Mouse (Mus musculus) heart, embryonic 10.5 days (tissue): Measurements from ENCODE around the gene Tspan11. TPM values are rescaled to one million over a fixed set of nuclear protein-coding genes. Genes with fewer than 3 reads are reported as not detected.

Experiments
- DNase-seq: peaks from one replicate; pipeline ENCODE4 v3.0.0-alpha.2; 2017; ENCODE audit warnings: low spot score
- H3K27ac ChIP-seq: fragments of 300-500 bp; sonication (generic); 2 replicates; pipeline ENCODE4 v1.5.1; 2016; ENCODE audit warnings: mild to moderate bottlenecking
- H3K27me3 ChIP-seq: fragments of 300-500 bp; sonication (generic); 2 replicates; pipeline ENCODE4 v1.6.1; 2016; ENCODE audit warnings: mild to moderate bottlenecking; ENCODE audit not compliant: poor library complexity, insufficient read depth, severe bottlenecking
- H3K36me3 ChIP-seq: fragments of 300-500 bp; sonication (generic); 2 replicates; pipeline ENCODE4 v1.6.1; 2016; ENCODE audit warnings: mild to moderate bottlenecking, moderate library complexity
- H3K4me1 ChIP-seq: fragments of 300-500 bp; sonication (generic); 2 replicates; pipeline ENCODE4 v1.6.1; 2016; ENCODE audit warnings: mild to moderate bottlenecking
- H3K4me3 ChIP-seq: fragments of 300-500 bp; sonication (generic); 2 replicates; pipeline ENCODE4 v1.5.1; 2016; ENCODE audit warnings: mild to moderate bottlenecking, moderate library complexity
- H3K9me3 ChIP-seq: fragments of 300-500 bp; sonication (generic); 2 replicates; pipeline ENCODE4 v1.6.1; 2016; ENCODE audit warnings: mild to moderate bottlenecking, moderate library complexity
- WGBS: fragments of 180-500 bp; shearing (Covaris S2); methylation state at CpG from one replicate; pipeline ENCODE4 v1.1.7; 2016; 5-methylcytosine and 5-hydroxymethylcytosine counted together
- polyA plus RNA-seq: library from polyadenylated mRNA; unstranded; fragments of >200 nt; fragmentation: Nextera tagmentation; extraction: Ambion mirVana; gene quantifications from 2 replicates; pipeline ENCODE4 v1.2.1, GENCODE M21; 2016

Tspan11 gene
- polyA plus RNA-seq, 1 experiment from 2014 or later, result 1.8 TPM

- 29% methylated on average over 6 of the region's 6 CpGs for WGBS
These were observed 6.2 kb downstream of the Tspan11 start for GRCm38 (mm10) chr6:127893611-127894010.

DNA sequence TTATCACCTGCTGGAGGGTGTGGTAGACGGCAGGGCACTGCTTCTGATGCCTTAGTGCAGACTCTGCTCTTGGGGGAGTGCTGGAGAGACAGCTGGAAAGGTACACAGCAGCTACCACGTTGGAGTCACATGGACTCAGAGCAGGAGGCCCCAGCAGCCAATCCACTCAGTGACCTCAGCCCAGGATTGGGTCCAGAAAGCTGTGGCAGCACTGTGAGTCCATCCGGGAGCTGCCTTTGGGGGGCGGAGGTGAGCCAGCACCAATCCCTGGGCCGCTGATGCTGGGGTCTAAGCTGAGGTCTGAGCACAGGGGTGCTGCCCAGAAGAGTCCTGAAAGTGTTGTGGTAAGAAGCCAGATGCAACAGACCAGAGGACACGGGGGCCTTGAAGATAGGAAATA is 7.6 kb downstream of the Tspan11 start:
- Histone ChIP-seq H3K27me3 (0 out of 2 replicates have a peak, but pooled peaks cover 3% of the 10 kb centered on the region), H3K36me3 (no peaks in the 10 kb centered on the region), H3K9me3 (no peaks in the 10 kb centered on the region), H3K4me1 (peaks cover 48% of the 10 kb centered on the region), H3K27ac (peak overlapping the region; percentile 71), H3K4me3 (no peak overlapping the region)
- DNase-seq, result no peak
- 26% methylated on average over 6 of the region's 6 CpGs for WGBS

More at GRCm38 (mm10) chr6:127893611-127894010, 6.2 kb downstream of the Tspan11 start:
- Histone ChIP-seq H3K27me3 (peaks cover 10% of the 10 kb centered on the region; the same call in 1 of the 2 replicates), H3K4me3 (no peak overlapping the region), H3K36me3 (no peaks in the 10 kb centered on the region), H3K4me1 (peaks cover 40% of the 10 kb centered on the region), H3K9me3 (no peaks in the 10 kb centered on the region), H3K27ac (peak overlapping the region; percentile 71; the same call in 1 of the 2 replicates)
- no peak for DNase-seq

DNA sequence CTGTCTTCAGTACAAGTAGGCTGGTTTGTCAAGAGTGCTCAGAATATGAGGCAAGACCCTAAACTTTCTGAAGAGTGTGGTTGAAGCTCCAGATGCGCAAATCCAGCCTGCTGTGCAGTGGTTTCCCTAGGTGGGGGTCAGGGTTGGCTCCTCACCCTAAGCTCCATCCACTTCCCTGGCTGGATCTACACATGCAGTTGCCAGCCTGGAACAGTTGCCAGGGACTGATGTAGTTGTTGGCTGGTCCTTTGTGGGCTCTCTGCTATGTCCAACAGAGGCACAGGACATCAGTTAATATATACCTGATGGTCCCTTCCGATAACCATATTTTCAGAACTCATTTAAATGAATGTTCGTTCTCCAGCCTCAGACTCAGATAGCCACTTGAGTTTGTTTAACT is 9.0 kb downstream of the Tspan11 start:
- no peaks in the 10 kb centered on the region for H3K36me3 ChIP-seq
- no peak overlapping the region for H3K27ac ChIP-seq
- no peak for DNase-seq
- WGBS, result 86% methylated on average over 3 of the region's 3 CpGs
- 0 out of 2 replicates have a peak, but pooled peaks cover 3% of the 10 kb centered on the region for H3K27me3 ChIP-seq
- peaks cover 50% of the 10 kb centered on the region for H3K4me1 ChIP-seq
- no peak overlapping the region for H3K4me3 ChIP-seq
- H3K9me3 ChIP-seq, result no peaks in the 10 kb centered on the region

DNA sequence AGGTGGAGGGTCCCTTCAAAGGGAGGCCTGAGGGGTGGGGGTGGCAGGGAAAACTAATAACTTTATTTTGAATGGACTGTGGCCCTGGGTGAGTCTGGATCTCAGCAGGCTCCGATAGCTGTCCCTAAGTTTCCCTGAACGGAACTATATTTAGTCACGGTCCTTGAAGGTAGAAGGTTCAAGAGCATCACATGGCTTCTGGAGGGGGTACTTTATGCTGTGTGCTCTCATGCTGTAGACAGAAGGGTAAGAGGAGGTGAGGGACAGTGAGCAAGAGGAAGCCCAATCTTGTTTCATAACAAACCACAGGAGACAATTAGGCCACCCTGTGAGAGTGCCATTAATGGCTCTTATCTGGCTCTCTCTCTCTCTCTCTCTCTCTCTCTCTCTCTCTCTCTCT is 10.0 kb downstream of the Tspan11 start:
- Histone ChIP-seq H3K9me3 (no peaks in the 10 kb centered on the region), H3K36me3 (no peaks in the 10 kb centered on the region), H3K4me3 (no peak overlapping the region), H3K27me3 (no peaks in the 10 kb centered on the region), H3K27ac (no peak overlapping the region), H3K4me1 (peaks cover 50% of the 10 kb centered on the region)
- DNase-seq, result no peak
- 51% methylated on average over 3 of the region's 3 CpGs for whole genome bisulfite sequencing

DNA sequence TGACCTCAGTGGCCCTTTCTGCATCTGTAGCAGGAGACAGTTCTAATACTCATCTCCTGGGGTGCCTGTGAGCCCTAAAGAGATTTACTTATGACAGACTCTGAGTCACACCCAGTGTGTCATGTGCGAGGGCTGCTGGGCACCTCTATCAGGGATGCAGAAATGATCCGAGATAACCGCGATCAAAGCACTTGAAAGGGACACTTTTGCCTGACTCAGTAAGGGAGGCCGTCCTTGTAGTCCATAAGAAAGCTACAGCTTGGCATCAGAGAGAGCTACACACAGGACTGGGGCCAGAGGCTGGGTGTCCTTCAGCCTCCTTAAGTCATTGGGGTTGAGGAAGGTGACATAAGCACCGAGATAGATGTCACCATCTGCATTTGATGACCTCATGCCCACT is 12.7 kb downstream of the Tspan11 start:
- WGBS, result 57% methylated on average over 6 of the region's 6 CpGs
- Histone ChIP-seq H3K27me3 (no peaks in the 10 kb centered on the region), H3K9me3 (no peaks in the 10 kb centered on the region), H3K27ac (no peak overlapping the region), H3K4me3 (no peak overlapping the region), H3K36me3 (no peaks in the 10 kb centered on the region), H3K4me1 (peaks cover 29% of the 10 kb centered on the region)
- no peak for DNase-seq

DNA sequence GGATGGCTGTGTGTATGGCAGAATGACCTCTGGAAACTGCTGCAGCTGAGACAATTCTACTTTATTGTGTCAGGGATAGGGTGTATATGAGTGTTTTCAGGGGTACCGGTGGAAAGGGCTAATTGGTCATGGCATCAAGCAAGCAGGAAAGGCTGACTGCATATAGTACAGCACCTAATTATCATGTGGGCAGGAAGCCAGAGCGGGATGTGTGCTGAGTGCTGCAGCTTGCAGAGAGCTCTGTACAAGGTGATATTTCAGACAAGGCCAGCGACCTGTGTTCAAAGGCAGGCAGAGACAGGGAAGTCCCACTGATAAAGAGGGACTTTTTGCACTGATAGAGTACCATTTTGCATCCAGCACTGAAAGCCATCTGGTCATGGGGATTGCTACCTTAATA is 13.9 kb downstream of the Tspan11 start:
- WGBS, result 74% methylated on average over 3 of the region's 3 CpGs
- no peak overlapping the region for H3K4me3 ChIP-seq
- DNase-seq, result no peak

GRCm38 (mm10) chr6:127901669-127902068 is 14.3 kb downstream of the Tspan11 start:
- WGBS, result 86% methylated on average over 5 of the region's 5 CpGs
- DNase-seq, result no peak
- no peaks in the 10 kb centered on the region for H3K9me3 ChIP-seq

More for the DNA sequence above, 13.9 kb downstream of the Tspan11 start:
- Histone ChIP-seq H3K36me3 (no peaks in the 10 kb centered on the region), H3K27ac (no peak overlapping the region), H3K4me1 (peaks cover 25% of the 10 kb centered on the region), H3K9me3 (no peaks in the 10 kb centered on the region), H3K27me3 (no peaks in the 10 kb centered on the region)

GRCm38 (mm10) chr6:127902559-127902958 is 15.2 kb downstream of the Tspan11 start:
- Histone ChIP-seq H3K9me3 (no peaks in the 10 kb centered on the region), H3K4me3 (no peak overlapping the region), H3K4me1 (peaks cover 13% of the 10 kb centered on the region; the same call in 1 of the 2 replicates), H3K27ac (no peak overlapping the region), H3K27me3 (no peaks in the 10 kb centered on the region), H3K36me3 (no peaks in the 10 kb centered on the region)
- WGBS, result 81% methylated on average over 8 of the region's 8 CpGs
- no peak for DNase-seq

More at GRCm38 (mm10) chr6:127901669-127902068, 14.3 kb downstream of the Tspan11 start:
- Histone ChIP-seq H3K4me1 (peaks cover 22% of the 10 kb centered on the region), H3K36me3 (no peaks in the 10 kb centered on the region), H3K27ac (no peak overlapping the region), H3K27me3 (no peaks in the 10 kb centered on the region), H3K4me3 (no peak overlapping the region)

- WGBS, result 81% methylated on average over 4 of the region's 4 CpGs
- no peaks in the 10 kb centered on the region for H3K36me3 ChIP-seq
- no peaks in the 10 kb centered on the region for H3K4me1 ChIP-seq
- no peaks in the 10 kb centered on the region for H3K9me3 ChIP-seq
- H3K27me3 ChIP-seq, result peaks cover 10% of the 10 kb centered on the region; the same call in 1 of the 2 replicates
- H3K4me3 ChIP-seq, result no peak overlapping the region
- DNase-seq, result no peak
- H3K27ac ChIP-seq, result no peak overlapping the region
These were observed 23.2 kb downstream of the Tspan11 start for GRCm38 (mm10) chr6:127910638-127911037.

- H3K36me3 ChIP-seq, result no peaks in the 10 kb centered on the region
- DNase-seq, result no peak
These were observed 24.3 kb downstream of the Tspan11 start for GRCm38 (mm10) chr6:127911687-127912086.

GRCm38 (mm10) chr6:127912938-127913337 is 25.5 kb downstream of the Tspan11 start:
- no peaks in the 10 kb centered on the region for H3K36me3 ChIP-seq
- no peak for DNase-seq
- H3K27me3 ChIP-seq, result peaks cover 10% of the 10 kb centered on the region; the same call in 1 of the 2 replicates
- WGBS, result 95% methylated on average over 3 of the region's 3 CpGs
- no peak overlapping the region for H3K27ac ChIP-seq
- H3K9me3 ChIP-seq, result no peaks in the 10 kb centered on the region
- no peaks in the 10 kb centered on the region for H3K4me1 ChIP-seq
- H3K4me3 ChIP-seq, result no peak overlapping the region

More at GRCm38 (mm10) chr6:127911687-127912086, 24.3 kb downstream of the Tspan11 start:
- H3K27ac ChIP-seq, result no peak overlapping the region
- 58% methylated on average over 4 of the region's 4 CpGs for WGBS
- no peak overlapping the region for H3K4me3 ChIP-seq
- no peaks in the 10 kb centered on the region for H3K4me1 ChIP-seq
- H3K9me3 ChIP-seq, result no peaks in the 10 kb centered on the region
- peaks cover 10% of the 10 kb centered on the region; the same call in 1 of the 2 replicates for H3K27me3 ChIP-seq

- no peaks in the 10 kb centered on the region for H3K36me3 ChIP-seq
- WGBS, result 83% methylated on average over 3 of the region's 3 CpGs
- no peak overlapping the region for H3K4me3 ChIP-seq
- no peak overlapping the region for H3K27ac ChIP-seq
- peaks cover 31% of the 10 kb centered on the region for H3K27me3 ChIP-seq
- H3K9me3 ChIP-seq, result no peaks in the 10 kb centered on the region
- no peak for DNase-seq
- H3K4me1 ChIP-seq, result 0 out of 2 replicates have a peak, but pooled peaks cover 5% of the 10 kb centered on the region
These were observed 29.6 kb downstream of the Tspan11 start for GRCm38 (mm10) chr6:127916993-127917392.

GRCm38 (mm10) chr6:127917712-127918111 is 30.3 kb downstream of the Tspan11 start:
- no peak overlapping the region for H3K27ac ChIP-seq
- H3K36me3 ChIP-seq, result no peaks in the 10 kb centered on the region
- DNase-seq, result no peak
- H3K9me3 ChIP-seq, result no peaks in the 10 kb centered on the region
- 71% methylated on average over 4 of the region's 4 CpGs for WGBS
- no peak overlapping the region for H3K4me3 ChIP-seq
- H3K27me3 ChIP-seq, result peaks cover 35% of the 10 kb centered on the region
- 0 out of 2 replicates have a peak, but pooled peaks cover 6% of the 10 kb centered on the region for H3K4me1 ChIP-seq

- WGBS, result 74% methylated on average over 6 of the region's 6 CpGs
- DNase-seq, result no peak
- H3K27me3 ChIP-seq, result peaks cover 47% of the 10 kb centered on the region
- H3K9me3 ChIP-seq, result no peaks in the 10 kb centered on the region
- H3K36me3 ChIP-seq, result no peaks in the 10 kb centered on the region
- H3K4me1 ChIP-seq, result 0 out of 2 replicates have a peak, but pooled peaks cover 6% of the 10 kb centered on the region
- no peak overlapping the region for H3K27ac ChIP-seq
- no peak overlapping the region for H3K4me3 ChIP-seq
These were observed 32.1 kb downstream of the Tspan11 start for GRCm38 (mm10) chr6:127919491-127919890.
